Mouse (Mus musculus) kidney, adult 8-10 months (tissue): ENCODE data around the gene Krt23.

Source experiments
- DNase-seq, 2 experiments: peaks; one replicate each; pipeline ENCODE4 v3.0.0; 2022

Krt23 gene

GRCm38 (mm10) chr11:99448769-99449168, 44.2 kb downstream of the Krt23 start:
- DNase-seq, result no peak

DNA sequence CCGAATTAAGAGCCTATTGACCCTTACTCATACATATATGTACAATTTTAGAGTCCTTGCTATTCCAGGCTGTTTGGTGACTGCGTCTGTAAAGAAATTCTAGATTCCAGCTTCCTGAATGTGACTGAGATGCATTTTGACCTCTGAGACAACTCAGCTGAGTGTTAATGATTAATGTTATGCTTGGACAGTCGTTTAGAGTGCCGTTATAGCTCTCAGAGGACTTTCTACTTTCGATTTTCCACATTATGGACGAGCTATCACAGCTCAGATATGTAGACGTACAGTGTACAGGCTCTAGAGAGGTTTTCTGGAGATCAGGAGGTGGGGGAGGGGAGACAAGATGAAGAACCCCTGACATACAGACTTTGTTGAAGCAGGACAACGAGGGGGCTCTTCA, 51.7 kb downstream of the Krt23 start:
- DNase-seq, result peak in 1 of 2 experiments; percentile 51

GRCm38 (mm10) chr11:99439465-99439864, 53.5 kb downstream of the Krt23 start:
- no peak for DNase-seq

DNA sequence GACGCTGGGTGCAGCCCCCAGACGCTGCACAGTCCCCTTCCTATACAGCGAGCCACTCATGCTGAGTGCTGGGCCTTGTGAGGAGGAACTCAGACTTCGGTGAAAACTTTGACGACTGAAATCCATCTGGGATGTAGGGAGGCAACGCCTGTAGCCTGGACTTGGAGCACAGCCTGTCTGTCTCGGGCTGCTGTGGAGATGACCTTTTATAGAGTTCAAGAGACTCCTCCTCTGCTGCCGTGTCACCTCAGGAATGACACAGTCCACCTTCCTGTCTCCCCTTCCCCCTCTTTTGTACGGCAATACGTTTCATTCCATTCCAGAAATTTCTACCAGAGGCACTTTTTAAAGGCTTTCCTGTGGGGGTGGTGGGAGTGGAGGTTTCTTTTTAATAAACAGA, 55.0 kb downstream of the Krt23 start, which contains the start of gene Krt20:
Gene Krt20, minus strand, starts transcription at position 179 of the 400 bp plus-strand sequence.
- no peak for DNase-seq

GRCm38 (mm10) chr11:99436625-99437024, 56.3 kb downstream of the Krt23 start:
- DNase-seq, result no peak

DNA sequence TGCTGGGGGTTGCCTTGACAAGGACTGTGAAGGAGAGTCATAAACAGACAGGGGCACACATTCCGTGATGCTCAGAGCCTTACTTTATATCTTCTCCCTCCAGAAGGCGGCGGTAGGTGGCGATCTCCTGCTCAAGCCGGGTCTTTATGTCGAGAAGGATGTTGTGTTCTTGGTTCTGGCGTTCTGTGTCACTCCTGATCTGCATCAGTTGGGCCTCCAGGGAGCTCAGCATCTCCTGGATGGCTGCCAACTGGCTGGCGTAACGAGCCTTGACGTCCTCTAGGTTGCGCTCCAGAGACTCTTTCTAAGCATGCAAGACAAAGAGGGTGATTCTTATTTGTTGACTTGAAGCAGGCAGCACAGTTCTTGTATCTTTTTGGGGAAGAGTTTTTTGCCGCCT, 62.3 kb downstream of the Krt23 start:
- DNase-seq, result peak; percentile 15 to 61
